Mouse (Mus musculus): ENCODE measurements at regions not wholly inside any gene's neighbourhood (a gene's known extent, or its start where the extent isn't known, plus 50 kb on each side); places are given as distances from the start of the nearest gene placed in this dataset.

DNA sequence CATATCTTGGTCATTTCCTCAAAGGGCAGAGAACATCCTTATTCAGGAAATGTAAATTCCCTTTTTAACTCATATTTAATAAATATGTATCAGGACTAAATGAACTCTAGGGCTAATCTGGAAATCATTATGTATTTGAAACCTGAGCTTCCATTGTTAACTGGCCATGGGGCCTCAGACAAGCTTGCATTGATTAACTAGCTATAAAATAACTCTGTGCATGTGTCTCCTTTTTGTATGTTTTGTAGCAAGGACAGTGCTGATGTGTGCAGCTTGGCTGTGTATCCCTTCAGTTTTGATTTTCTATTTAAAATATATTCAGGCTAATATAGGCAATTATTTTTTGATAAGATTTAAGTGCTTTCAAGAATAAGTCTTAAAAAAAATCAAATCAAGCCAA lies 574.1 kb downstream of the Ncam2 start:
- in situ Hi-C loops (cut with MboI, MseI): no loop called here

DNA sequence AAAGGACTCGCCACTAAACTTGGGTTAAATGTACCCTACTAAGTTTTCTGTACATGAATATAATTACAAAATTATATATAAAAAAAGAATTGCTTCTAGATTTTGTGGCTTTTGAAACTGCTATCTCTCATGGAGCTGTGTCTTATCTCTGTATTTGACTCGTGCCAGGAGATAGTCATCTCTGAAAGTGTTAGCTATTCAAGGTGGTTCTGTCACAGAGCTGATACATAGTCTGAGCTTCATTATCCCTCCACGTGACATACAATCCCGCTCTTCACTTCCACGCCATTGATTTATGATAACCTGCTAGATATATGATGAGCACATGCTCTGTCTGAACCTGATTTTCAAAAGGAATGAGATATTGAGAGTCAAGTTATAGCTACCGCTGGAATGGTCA lies 593.5 kb downstream of the Ncam2 start:
- in situ Hi-C loops (cut with MboI, MseI): no loop called here

DNA sequence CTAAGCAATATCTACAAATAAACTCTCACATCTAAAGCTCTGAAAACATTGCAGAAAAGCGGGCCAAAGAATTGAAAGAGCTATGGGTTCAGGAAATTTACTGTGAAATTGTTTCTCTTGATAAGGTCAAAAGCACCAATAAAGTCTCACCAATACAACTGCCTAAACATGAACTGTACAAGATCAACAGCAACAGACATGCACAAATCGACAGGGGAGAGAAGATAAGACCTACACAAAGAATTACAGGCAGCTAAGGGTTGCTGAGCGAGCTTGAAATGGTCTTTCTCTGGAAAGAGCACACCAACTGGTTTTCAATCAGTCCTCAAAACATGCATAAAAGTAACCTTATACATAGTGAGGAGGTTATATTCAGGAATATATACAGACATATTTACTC lies 616.4 kb downstream of the Ncam2 start:
- in situ Hi-C loops (cut with MboI, MseI): no loop called here

DNA sequence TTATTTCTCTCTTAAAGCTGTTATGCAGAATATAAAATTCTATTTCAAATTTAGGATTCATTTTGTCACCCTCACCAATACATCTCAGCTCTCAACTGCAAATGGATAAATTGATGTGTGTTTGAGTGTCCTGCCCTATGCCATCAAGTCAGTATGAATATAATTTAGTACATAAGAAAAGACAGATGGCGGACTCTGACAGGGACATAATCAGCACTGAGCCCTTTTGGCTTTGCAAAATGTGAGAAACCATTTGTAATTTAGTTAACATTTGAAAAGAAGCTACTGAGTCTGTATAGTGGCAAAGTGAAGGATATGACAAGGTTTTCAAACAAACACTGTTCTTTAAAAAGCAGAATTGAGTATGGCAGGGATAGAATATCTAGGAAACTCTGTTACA lies 638.1 kb downstream of the Ncam2 start:
- in situ Hi-C loops (cut with MboI, MseI): no loop called here

DNA sequence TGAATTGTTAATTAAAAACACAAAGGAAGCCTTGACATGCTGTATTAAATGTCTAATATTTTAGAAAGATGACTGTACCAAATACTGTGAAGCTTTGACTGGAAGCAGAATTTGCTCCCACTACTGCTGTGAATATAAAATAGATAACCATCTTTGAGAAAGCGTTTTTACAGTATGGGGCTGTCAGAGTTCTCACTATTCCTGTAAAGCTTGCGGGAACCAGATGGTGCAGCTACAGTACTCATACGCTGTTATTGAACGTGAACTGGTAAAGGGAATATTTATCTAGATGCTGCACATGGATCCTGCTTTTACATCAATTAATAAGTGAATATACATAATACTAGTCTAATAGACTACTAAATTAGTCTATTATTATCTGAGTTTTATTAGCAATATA lies 679.2 kb downstream of the Ncam2 start:
- in situ Hi-C loops (cut with MboI, MseI): loop anchor here in 1 of 2 experiments (25.0 kb wide), 1 partner anchor 1783 kb away; no protein-coding TSS in a partner anchor
